Mouse (Mus musculus) lung, adult 2 months (tissue): ENCODE results near the gene Znfx1. TPM values are rescaled to one million over a fixed set of nuclear protein-coding genes. Genes with fewer than 3 reads are reported as not detected.

Experiments used
- DNase-seq: peaks from one replicate; pipeline ENCODE4 v3.0.0; 2022
- H3K4me1 ChIP-seq: fragments of 200-500 bp; 2 replicates; pipeline ENCODE4 v1.6.1; 2011; ENCODE audit warnings: low read length; ENCODE audit not compliant: control insufficient read depth, insufficient read depth
- H3K4me3 ChIP-seq: fragments of 200-500 bp; replicated peaks from 2 replicates; pipeline ENCODE3; 2011; ENCODE audit warnings: low read depth, mild to moderate bottlenecking, control low read depth, low read length; ENCODE audit errors: extremely low read depth
- CTCF ChIP-seq: fragments of 200-500 bp; IDR thresholded peaks from 2 replicates; pipeline ENCODE4 v1.5.1; 2011; ENCODE audit warnings: mild to moderate bottlenecking, low read length, control low read depth; ENCODE audit not compliant: insufficient read depth
- POLR2A ChIP-seq: fragments of 200-500 bp; IDR thresholded peaks from 2 replicates; pipeline ENCODE4 v1.6.1; 2011; ENCODE audit warnings: low read depth, mild to moderate bottlenecking, control low read depth, low read length, borderline replicate concordance; ENCODE audit errors: extremely low read depth
- WGBS: fragments of 180-500 bp; shearing (Covaris S2); methylation state at CpG from one replicate; pipeline ENCODE4 v1.1.7; 2018; 5-methylcytosine and 5-hydroxymethylcytosine counted together
- polyA plus RNA-seq: library from polyadenylated mRNA; depleted of rRNA; stranded (reverse); fragments of >200 nt; gene quantifications from 2 replicates; pipeline ENCODE4 v1.2.3, GENCODE M21; 2012

Gene Znfx1
- polyA plus RNA-seq, 1 experiment: 46.6 TPM

DNA sequence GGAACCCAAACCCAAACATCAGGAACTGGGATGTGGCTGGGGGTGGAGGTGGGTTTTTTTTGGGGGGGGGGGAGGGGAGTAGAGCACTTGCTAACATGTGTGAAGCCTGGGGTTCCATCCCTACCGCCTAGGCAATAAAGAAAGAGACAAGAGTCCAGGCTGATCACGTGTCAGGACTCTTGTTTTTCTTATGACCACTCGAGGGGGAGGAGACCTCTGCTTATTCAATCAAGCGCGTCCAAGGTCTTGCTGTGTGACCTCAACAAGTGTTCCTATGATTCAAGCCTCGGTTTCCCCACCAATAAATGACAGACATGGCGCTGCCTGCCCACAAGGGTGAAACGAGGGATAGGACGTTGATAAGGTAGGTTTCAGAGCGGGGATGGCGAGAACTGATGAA lies 23.3 kb upstream of the Znfx1 start:
- TF ChIP-seq CTCF (no peak), POLR2A (no peak)
- peaks cover 5% of the 10 kb centered on the region; the same call in 1 of the 2 replicates for H3K4me1 ChIP-seq
- DNase-seq: no peak
- peak overlapping the region; percentile 34 for H3K4me3 ChIP-seq
- 34% methylated on average over 11 of the region's 11 CpGs for WGBS

DNA sequence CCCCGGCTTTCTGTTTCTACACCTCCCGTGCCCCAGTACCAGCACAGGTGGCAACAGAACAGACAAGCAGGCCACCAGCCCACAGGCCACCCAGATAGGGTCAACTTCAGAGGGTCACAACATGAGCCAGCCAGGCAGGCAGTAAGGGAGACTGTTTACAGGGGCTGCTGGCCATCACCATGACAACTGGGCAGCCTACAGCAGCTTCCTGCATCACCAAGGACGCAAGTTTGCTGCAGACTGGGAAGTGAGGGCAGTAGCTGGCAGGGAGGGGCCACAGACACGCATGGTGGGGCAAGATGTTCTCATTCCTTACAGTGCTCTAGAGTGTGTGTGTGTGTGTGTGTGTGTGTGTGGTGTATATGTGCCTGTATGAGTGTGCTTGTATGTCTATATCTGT lies 18.8 kb upstream of the Znfx1 start:
- 12% methylated on average over 4 of the region's 4 CpGs for WGBS
- Histone ChIP-seq H3K4me1 (peaks cover 7% of the 10 kb centered on the region; the same call in 1 of the 2 replicates), H3K4me3 (no peak overlapping the region)
- TF ChIP-seq POLR2A: no peak
- no peak for TF ChIP-seq CTCF
- no peak for DNase-seq

DNA sequence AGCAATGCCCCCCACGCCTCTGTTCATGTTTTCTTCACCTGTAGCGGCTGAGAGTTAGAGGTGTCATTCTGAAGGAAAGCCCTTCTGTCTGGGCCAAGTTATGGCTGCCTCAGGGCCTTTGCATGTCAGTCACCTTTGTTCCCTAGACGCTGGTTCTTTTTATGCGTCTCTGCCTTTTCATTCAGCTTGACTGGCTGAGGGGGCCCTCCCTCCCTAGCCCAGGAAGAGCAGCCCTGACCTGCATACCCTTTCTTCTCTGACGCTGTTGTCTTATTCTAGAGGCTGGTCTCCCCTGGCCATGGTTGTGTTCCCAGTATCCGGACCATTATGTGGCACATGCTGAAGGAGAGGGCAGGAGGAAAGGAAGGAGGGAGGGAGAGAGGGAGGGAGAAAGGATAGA lies 18.3 kb upstream of the Znfx1 start:
- no peak for DNase-seq
- Histone ChIP-seq H3K4me3 (no peak overlapping the region), H3K4me1 (peaks cover 4% of the 10 kb centered on the region; the same call in 1 of the 2 replicates)
- no peak for TF ChIP-seq POLR2A
- no peak for TF ChIP-seq CTCF
- WGBS: 54% methylated on average over 6 of the region's 6 CpGs

DNA sequence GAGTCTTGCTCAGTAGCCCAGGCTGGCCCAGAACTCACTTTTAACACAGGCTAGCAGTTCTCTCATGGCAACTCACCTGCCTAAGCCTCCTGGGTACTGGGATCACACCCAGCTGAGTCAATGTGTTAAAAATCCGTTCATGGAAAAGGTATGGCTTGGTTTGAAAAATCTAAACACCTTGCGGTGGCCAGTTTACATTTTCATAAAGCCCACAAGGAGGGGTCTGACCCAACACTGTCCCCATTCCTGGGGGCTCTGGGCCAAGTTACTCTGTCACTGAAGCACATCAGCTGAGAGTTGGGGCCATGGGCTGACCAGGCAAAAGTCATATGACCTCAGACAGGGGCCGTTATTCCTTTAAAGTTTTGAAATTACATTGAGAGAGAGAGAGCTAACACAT lies 17.6 kb upstream of the Znfx1 start:
- Histone ChIP-seq H3K4me1 (0 out of 2 replicates have a peak, but pooled peaks cover 4% of the 10 kb centered on the region), H3K4me3 (no peak overlapping the region)
- WGBS: 76% methylated on average over 3 of the region's 3 CpGs
- TF ChIP-seq POLR2A (no peak), CTCF (no peak)
- DNase-seq: no peak

DNA sequence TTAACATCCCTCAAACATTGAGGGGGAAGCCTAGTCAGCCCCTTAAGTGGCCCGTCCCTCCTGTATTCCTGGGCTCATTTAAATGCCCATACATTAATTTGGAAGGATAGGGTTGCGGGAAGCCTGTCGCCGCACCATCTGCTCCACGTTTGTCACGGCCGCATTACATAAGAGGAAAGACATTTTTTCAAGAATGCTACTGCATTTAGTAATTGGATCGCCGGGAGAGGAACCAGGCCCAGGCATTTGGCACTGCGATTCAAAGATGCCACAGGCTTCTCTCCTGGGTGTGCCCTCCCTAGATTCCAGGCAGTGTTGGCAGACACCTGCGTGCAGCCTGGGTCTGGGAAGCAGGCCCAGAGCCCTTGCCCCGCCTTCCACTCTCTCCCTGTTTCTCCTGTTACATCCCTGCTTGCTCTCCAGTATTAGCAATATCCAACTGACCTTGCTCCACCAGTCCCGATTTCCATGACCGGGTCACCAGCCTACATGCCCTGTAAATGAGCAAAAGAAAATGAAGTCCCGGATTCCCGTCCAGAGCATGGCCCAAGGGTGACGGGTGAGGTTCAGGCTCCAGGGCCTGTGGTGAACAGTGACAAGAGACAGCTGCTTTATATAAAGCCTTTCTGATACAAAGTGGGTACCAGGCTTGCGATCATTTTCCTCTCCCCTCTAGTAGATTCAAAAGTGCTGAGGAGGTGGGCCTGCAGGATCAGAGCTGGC lies 16.9 kb upstream of the Znfx1 start:
- TF ChIP-seq POLR2A: no peak
- TF ChIP-seq CTCF: no peak
- 53% methylated on average over 18 of the region's 18 CpGs for WGBS
- no peak for DNase-seq

DNA sequence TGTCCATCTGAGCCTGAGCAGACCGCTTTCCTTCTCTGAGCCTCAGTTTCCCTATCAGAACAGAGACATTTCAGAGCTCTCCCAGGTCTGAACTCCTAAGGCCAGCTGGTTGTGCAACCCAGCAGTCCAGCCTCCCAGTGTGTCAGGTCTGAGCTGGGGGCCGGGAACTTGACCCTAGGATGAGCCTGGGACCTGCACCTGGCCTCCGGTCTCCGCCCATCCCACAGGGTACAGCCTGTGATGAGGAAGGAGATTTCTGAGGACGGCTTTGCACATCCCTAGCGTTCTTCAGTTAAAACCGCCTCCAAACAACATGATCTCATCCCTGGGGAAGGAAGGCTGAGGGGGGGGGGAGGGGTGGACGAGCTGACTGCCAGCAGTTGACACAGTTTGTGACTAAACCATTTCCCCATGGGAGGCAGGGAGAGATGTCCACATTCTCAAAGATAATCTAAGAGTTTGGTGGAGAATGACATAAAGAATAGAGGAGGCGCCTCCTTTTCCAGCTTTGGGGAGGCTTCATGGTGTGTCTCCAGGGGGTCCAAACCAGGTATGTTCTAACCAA lies 16.2 kb upstream of the Znfx1 start:
- no peak for DNase-seq
- no peak overlapping the region for H3K4me3 ChIP-seq
- 0 out of 2 replicates have a peak, but pooled peaks cover 4% of the 10 kb centered on the region for H3K4me1 ChIP-seq
- WGBS: 38% methylated on average over 9 of the region's 9 CpGs
- no peak for TF ChIP-seq POLR2A
- no peak for TF ChIP-seq CTCF

More for the DNA sequence above, 16.9 kb upstream of the Znfx1 start:
- Histone ChIP-seq H3K4me3 (no peak overlapping the region), H3K4me1 (0 out of 2 replicates have a peak, but pooled peaks cover 4% of the 10 kb centered on the region)

DNA sequence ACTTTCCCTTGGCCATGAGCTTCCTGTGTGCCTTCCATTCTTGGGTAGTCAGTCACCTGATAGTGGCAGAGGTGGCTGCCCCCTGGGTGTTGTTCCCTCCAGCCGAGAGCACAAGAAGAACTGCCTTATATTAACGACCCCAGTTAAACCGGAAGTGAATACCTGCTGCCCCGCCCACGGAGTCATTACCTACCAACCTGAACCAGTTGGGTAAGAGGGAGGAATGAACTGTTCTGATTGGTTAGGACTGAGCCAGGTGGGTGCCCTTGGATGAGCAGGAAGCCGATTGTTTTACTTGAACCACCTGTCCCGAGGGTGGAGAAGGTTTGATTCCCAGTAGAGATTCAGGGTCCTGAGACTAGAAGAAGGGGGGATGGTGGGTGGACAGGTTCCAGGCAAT lies 15.7 kb upstream of the Znfx1 start:
- no peak for DNase-seq
- no peak overlapping the region for H3K4me3 ChIP-seq
- WGBS: 42% methylated on average over 7 of the region's 7 CpGs
- H3K4me1 ChIP-seq: 0 out of 2 replicates have a peak, but pooled peaks cover 4% of the 10 kb centered on the region
- TF ChIP-seq CTCF (no peak), POLR2A (no peak)

DNA sequence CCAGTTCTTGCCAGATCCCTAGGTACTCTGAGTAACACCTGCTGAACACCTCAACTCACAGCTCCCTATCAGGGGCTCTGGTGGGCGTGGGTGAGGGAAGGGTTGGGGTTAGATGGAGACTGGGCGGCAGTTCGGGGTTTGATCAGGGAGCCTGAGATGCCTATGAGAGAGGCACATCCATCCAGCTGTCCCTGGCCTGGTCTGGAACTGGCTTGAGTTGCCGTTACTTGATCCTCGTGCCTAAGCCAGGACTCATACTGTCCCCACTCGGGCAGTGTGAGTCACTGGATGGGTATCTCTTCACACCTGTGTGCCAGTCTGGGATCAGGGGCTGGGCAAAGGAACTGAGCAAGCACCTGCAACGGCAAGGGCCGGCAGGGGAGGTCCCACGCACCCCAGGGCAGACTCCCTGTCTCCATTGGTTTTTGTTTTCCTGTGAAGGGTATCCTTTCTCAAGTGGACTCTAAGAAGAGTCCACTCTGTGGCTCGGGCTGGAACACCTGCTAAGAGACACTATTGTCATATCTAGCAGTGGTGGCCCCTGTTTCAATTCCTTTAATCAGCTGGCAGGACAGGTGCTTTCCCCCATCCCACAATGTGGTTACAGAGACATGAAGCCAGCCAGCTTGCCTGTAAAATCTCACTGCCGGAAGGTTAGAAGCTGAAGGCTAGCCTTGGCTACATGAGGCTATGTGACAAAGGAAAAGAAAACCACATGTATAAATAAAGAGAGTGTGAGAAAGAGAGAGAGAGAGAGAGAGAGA lies 14.6 kb upstream of the Znfx1 start:
- no peak overlapping the region for H3K4me3 ChIP-seq
- 0 out of 2 replicates have a peak, but pooled peaks cover 4% of the 10 kb centered on the region for H3K4me1 ChIP-seq
- whole genome bisulfite sequencing: 82% methylated on average over 11 of the region's 11 CpGs
- DNase-seq: no peak
- TF ChIP-seq POLR2A (no peak), CTCF (no peak)

DNA sequence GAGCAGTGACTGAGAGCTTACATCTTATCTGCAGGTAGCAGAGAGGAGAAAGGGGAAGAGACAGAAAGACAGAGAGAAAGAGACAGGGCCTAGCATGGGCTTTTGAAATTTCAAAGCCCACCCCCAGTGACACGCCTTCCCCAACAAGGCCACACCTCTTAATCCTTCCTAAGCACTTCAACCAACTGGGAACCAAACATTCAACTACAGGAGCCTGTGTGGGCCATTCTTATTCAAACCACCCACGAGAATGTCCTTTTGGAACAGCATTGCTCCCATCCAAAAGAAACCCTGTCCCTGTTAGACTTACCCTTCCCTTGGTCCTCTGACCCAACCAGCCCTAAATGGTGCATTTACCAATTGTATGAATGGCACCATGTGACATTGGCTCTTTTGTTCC lies 13.9 kb upstream of the Znfx1 start:
- TF ChIP-seq POLR2A (no peak), CTCF (no peak)
- DNase-seq: no peak
- Histone ChIP-seq H3K4me3 (no peak overlapping the region), H3K4me1 (0 out of 2 replicates have a peak, but pooled peaks cover 4% of the 10 kb centered on the region)
- 86% methylated on average over 2 of the region's 2 CpGs for WGBS

DNA sequence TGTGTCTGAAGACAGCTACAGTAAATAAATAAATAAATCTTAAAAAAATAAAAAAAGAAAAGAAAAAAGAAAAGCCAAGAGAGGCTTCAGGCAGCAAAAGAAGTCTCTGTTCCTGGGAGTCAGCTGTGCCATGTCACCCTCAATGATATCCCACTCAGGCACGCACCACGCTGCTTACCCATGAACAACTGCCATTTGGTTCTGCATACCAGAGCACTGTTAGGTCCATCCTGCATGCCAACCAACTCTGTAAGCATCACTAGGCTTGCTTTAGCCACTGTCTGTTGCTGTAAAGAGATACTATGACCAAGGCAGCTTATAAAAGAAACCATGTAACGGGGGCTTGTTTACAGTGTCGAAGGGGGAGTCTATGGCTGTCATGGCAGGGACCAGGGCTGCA lies 13.5 kb upstream of the Znfx1 start:
- TF ChIP-seq POLR2A (no peak), CTCF (no peak)
- no peak overlapping the region for H3K4me3 ChIP-seq
- H3K4me1 ChIP-seq: 0 out of 2 replicates have a peak, but pooled peaks cover 2% of the 10 kb centered on the region
- 92% methylated on average over 4 of the region's 4 CpGs for WGBS
- no peak for DNase-seq
